Mouse (Mus musculus) thymus, postnatal 36 days (tissue): ENCODE measurements around the gene Hoxd4.

Source experiments
- DNase-seq, 2 experiments: peaks; one replicate each; pipeline ENCODE4 v3.0.0; 2022; ENCODE audit warnings: mixed read lengths in 2 of 2

Gene Hoxd4

GRCm38 (mm10) chr2:74693432-74693827, 18.3 kb upstream of the Hoxd4 start:
- no peak for DNase-seq

DNA sequence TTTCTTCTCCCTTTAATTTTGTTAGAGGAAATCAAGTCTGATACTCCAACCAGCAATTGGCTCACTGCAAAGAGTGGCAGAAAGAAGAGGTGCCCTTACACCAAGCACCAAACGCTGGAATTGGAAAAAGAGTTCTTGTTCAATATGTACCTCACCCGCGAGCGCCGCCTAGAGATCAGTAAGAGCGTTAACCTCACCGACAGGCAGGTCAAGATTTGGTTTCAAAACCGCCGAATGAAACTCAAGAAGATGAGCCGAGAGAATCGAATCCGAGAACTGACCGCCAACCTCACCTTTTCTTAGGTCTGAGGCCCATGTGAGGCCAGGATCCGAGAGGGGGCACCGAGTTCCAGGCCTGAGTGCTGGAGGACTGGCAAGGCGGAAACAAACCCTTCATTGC, 17.7 kb upstream of the Hoxd4 start:
- no peak for DNase-seq

GRCm38 (mm10) chr2:74695383-74695782, 16.3 kb upstream of the Hoxd4 start:
- DNase-seq = no peak

GRCm38 (mm10) chr2:74695813-74696430, 15.8 kb upstream of the Hoxd4 start:
- no peak for DNase-seq

GRCm38 (mm10) chr2:74696442-74697335, 15.0 kb upstream of the Hoxd4 start:
- DNase-seq = no peak

GRCm38 (mm10) chr2:74697567-74698121, 14.1 kb upstream of the Hoxd4 start, which contains the start of gene Hoxd9:
TSS of gene Hoxd9 (plus strand) at chr2:74697727.
- no peak for DNase-seq

DNA sequence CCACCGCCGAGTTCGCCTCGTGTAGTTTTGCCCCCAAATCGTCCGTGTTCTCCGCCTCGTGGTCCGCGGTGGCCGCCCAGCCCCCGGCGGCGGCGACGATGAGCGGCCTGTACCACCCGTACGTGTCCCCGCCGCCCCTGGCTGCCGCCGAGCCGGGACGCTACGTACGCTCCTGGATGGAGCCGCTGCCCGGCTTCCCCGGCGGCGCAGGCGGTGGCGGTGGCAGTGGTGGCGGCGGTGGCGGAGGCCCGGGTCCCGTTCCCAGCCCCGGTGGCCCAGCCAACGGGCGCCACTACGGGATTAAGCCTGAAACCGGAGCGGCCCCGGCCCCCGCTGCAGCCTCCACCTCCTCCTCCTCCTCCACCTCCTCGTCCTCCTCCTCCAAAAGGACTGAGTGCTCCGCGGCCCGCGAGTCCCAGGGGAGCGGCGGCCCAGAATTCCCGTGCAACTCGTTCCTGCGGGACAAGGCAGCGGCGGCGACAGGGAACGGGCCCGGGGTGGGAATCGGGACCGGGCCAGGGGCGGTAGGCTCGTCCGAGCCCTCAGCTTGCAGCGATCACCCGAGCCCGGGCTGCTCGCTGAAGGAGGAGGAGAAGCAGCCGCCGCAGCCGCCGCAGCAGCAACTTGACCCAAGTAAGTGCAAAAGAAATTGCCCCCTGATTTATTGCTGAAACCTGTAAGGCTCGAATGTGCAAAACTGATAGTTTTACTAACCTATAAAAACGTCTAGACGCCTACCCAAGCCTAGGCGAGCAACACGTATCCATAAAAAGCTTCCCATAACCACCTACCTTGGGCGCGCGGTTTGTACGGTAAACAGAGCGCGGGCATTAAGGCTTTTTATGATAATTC, 13.3 kb upstream of the Hoxd4 start:
- DNase-seq = no peak

DNA sequence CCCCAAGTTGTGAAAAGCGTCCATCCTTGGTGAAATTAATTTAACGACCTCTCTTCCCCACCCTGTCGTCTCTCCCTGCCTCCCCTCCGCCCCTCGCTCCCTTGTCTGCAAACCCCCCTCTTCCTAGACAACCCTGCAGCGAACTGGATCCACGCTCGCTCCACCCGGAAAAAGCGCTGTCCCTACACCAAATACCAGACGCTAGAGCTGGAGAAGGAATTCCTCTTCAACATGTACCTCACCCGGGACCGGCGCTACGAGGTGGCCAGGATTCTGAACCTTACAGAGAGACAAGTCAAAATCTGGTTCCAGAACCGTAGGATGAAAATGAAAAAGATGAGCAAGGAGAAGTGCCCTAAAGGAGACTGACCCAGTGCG, 12.7 kb upstream of the Hoxd4 start:
- DNase-seq = no peak

- no peak for DNase-seq
These were observed 11.8 kb upstream of the Hoxd4 start for GRCm38 (mm10) chr2:74699664-74700545.

GRCm38 (mm10) chr2:74700546-74701112, 11.1 kb upstream of the Hoxd4 start:
- DNase-seq = no peak

- peak; percentile 45 to 61 for DNase-seq
These were observed 9.5 kb upstream of the Hoxd4 start for GRCm38 (mm10) chr2:74701949-74702819.

- DNase-seq = no peak
These were observed 8.9 kb upstream of the Hoxd4 start for GRCm38 (mm10) chr2:74702820-74703219.

- no peak for DNase-seq
These were observed 8.4 kb upstream of the Hoxd4 start for GRCm38 (mm10) chr2:74703317-74703716.

DNA sequence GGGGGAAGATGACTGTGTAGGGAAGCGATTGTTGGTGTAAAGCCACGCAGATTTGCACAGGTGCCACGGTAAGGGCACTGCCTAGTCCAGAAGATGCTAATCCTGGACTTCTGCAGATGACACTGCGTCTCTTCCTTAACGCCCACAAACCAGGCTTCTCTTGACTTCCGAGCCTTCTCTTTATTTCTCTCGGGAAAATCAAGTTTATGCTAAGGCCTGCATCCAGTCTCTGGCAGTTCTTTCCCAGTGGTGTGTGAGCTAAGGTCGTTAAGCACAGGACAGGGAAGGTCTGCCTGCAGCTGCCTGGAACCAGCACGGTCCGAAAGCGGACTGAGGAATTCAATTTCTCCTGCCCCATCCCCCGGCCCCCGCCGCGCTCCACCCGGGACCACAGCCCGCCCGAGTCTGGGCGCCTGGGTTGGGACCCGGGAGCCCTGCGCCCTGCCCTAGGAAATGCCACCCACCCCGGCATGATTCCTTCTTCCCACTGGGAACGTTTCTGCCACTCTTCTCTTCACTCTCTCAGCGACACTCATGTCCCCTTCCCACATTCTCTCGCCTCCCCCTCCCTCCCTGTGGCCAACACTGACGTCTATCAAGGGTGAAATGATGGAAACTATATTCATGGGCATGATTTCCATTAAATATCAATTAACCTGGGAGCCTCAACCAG, 7.9 kb upstream of the Hoxd4 start:
- no peak for DNase-seq

DNA sequence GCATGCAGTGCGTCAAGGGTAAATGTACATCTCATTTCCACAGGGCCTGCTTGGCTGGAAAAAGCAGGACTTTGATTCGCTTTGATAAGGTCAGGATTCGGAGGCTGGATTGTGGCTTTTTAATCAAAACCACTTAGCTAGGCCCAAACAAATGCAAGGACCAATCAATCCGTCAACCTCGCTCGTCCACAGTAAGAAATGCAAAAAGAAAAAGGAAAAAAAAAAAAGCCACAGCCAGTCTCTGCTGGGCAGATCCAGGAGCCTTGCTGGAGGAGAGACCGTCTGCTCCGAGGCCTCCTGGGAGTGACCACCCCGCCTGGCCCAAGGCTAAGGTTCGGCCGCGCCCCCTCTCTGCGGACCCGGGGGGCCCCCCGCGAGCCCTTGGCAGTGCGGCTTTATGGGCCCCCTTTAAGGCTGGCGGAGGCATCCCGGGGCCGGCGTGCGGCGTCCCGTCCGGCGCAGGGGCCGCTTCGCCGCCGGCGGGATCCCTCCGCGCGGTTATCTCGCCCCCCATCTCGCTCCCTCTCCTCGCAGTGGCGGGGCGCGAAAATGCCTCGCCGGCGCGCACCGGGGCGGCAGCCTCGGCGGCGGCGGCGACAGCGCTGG, 7.2 kb upstream of the Hoxd4 start, which contains the start of gene Hoxd8:
TSS of gene Hoxd8 (plus strand) at position 223 of the 606 bp plus-strand sequence.
- DNase-seq = no peak

GRCm38 (mm10) chr2:74704999-74705466, 6.7 kb upstream of the Hoxd4 start:
- DNase-seq = no peak

DNA sequence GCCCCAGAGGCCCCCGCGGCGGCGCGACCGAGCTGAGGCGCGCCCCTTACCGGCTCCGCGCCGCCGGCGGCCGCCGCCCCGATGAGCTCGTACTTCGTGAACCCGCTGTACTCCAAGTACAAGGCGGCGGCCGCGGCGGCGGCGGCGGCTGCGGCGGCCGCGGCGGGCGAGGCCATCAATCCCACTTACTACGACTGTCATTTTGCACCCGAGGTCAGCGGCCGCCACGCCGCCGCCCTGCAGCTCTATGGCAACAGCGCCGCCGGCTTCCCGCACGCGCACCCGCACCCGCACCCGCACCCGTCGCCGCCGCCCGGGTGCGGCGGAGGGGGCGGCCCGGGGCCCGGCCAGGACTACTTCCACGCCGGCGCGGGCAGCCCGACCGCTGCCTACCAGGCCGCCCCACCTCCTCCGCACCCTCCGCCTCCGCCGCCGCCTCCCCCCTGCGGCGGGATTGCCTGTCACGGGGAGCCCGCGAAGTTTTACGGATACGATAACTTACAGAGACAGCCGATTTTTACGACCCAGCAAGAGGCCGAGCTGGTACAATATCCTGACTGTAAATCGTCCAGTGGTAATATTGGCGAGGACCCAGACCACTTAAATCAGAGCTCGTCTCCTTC, 6.2 kb upstream of the Hoxd4 start:
- DNase-seq = no peak

DNA sequence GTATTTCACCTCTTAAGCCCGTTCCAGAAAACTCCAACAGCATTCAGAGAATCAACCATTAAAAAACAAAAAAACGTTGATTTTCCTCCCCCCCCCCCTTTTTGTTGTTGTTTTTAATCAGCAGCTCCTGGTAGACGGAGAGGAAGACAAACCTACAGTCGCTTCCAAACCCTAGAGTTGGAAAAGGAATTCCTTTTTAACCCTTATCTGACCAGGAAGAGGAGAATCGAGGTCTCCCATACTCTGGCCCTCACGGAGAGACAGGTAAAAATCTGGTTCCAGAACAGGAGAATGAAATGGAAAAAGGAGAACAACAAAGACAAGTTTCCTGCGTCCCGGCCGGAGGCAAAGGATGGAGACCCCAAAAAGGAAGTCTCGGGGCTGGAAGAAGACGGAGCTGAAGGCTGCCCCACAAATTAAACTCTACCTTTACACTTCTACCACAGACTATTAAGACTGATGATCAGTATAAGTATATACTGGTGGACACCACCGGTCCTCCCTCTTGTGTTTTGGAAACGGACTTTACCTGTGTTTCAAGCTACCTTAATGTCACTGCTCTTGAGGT, 5.3 kb upstream of the Hoxd4 start:
- DNase-seq = no peak
